Comparison of ENCODE assay signal across 8 mouse cellular contexts in the genomic region with DNA sequence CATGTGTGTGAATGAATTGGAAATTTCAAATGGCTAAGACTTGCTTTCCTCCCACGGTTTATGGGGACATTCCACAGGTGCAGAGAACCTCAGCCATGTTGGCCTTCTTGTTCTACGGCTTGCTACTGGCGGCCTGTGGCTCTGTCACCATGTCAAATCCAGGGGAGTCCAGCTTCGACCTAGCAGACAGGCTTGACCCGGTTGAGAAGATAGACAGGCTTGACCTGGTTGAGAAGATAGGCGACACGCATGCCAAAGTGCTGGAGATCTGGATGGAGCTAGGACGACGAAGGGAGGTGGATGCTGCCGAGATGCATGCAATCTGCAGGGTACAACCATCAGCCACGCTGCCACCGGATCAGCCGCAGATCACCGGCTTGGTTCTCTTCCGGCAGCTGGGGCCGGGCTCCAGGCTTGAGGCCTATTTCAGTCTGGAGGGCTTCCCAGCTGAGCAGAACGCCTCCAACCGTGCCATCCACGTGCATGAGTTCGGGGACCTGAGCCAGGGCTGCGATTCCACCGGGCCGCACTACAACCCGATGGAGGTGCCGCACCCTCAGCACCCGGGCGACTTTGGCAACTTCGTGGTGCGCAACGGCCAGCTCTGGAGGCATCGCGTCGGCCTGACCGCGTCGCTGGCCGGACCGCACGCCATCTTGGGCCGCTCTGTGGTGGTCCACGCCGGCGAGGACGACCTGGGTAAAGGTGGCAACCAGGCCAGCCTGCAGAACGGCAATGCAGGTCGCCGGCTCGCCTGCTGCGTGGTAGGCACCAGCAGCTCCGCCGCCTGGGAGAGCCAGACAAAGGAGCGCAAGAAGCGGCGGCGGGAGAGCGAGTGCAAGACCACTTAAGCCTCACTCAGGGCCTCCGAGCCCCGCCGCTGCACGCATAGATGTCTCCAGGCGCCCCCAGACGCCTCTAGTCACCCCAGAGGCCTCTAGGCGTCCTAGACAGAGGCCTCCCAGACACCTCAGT. TPM values are rescaled to one million over a fixed set of nuclear protein-coding genes. Genes with fewer than 3 reads are reported as not detected.
DNase-seq lines count a peak whose midpoint lies in the region; ATAC-seq and TF ChIP-seq lines count a peak whose summit lies in the region.

No protein-coding gene starts in this region.

- no peak for TF ChIP-seq POLR2A in kidney, adult 2 months (IDR thresholded peaks at IDR 0.05; ENCODE audit: low read depth, low read length)

- no peak for DNase-seq in kidney, adult 2 months
- DNase-seq in cerebellum, postnatal 36 days, result peak; percentile 12 to 27
- no peak for DNase-seq in heart, postnatal 0 days (ENCODE audit: low spot score)
- peak; percentile 53 for DNase-seq in midbrain, embryonic 14.5 days
- no peak for DNase-seq in urinary bladder, postnatal 14 days (ENCODE audit: low spot score)
- DNase-seq in kidney, adult 8-10 months, result no peak
- DNase-seq in ovary, postnatal 36 days (ENCODE audit: low spot score), result no peak

- WGBS in kidney, embryonic 16.5 days, result 51% methylated on average over 62 of the region's 63 CpGs
- WGBS in kidney, adult 2 months, result 63% methylated on average over 63 of the region's 63 CpGs
- WGBS in heart, postnatal 0 days, result 38% methylated on average over 58 of the region's 63 CpGs
- WGBS in midbrain, embryonic 14.5 days, result 47% methylated on average over 63 of the region's 63 CpGs

- H3K36me3 ChIP-seq in kidney, embryonic 16.5 days (ENCODE audit: insufficient read depth, low read length), result no peaks in the 10 kb centered on the region
- peaks cover 1% of the 10 kb centered on the region; the same call in 1 of the 2 replicates for H3K36me3 ChIP-seq in kidney, adult 2 months (ENCODE audit: control insufficient read depth, insufficient read depth, low read length)
- no peaks in the 10 kb centered on the region for H3K36me3 ChIP-seq in heart, postnatal 0 days (replicated peaks; ENCODE audit: control insufficient read depth, insufficient read depth, low read length)
- no peaks in the 10 kb centered on the region for H3K36me3 ChIP-seq in midbrain, embryonic 14.5 days (ENCODE audit: control insufficient read depth, insufficient read depth, low read length)

- H3K27ac ChIP-seq in kidney, embryonic 16.5 days (ENCODE audit: low read length), result no peak overlapping the region
- no peak overlapping the region for H3K27ac ChIP-seq in kidney, adult 2 months (ENCODE audit: insufficient read depth, low read depth, low read length)
- no peak overlapping the region for H3K27ac ChIP-seq in heart, postnatal 0 days (ENCODE audit: low read depth)
- H3K27ac ChIP-seq in midbrain, embryonic 14.5 days (replicated peaks; ENCODE audit: low read depth, low read length), result no peak overlapping the region

- no peak overlapping the region for H3K9ac ChIP-seq in kidney, embryonic 16.5 days (replicated peaks; ENCODE audit: low read length)
- H3K9ac ChIP-seq in heart, postnatal 0 days (replicated peaks; ENCODE audit: low read depth, low read length), result no peak overlapping the region; the same call in 1 of the 2 replicates
- 0 out of 2 replicates have a peak overlapping the region, but pooled peaks have one; percentile 31 for H3K9ac ChIP-seq in midbrain, embryonic 14.5 days (replicated peaks; ENCODE audit: low read length)

- no peaks in the 10 kb centered on the region for H3K9me3 ChIP-seq in kidney, embryonic 16.5 days (ENCODE audit: low read length)
- no peaks in the 10 kb centered on the region for H3K9me3 ChIP-seq in heart, postnatal 0 days (replicated peaks; ENCODE audit: control insufficient read depth, low read length)
- no peaks in the 10 kb centered on the region for H3K9me3 ChIP-seq in midbrain, embryonic 14.5 days (ENCODE audit: control insufficient read depth, low read length)

- 0 out of 2 replicates have a peak overlapping the region, but pooled peaks have one; percentile 1 for H3K4me3 ChIP-seq in kidney, embryonic 16.5 days (ENCODE audit: low read length)
- no peak overlapping the region for H3K4me3 ChIP-seq in kidney, adult 2 months (ENCODE audit: insufficient read depth, low read depth, low read length)
- peak overlapping the region; percentile 27 for H3K4me3 ChIP-seq in heart, postnatal 0 days (ENCODE audit: low read depth, low read length)
- no peak overlapping the region for H3K4me3 ChIP-seq in midbrain, embryonic 14.5 days (replicated peaks; ENCODE audit: low read depth, low read length)

- 0 out of 2 replicates have a peak overlapping the region, but pooled peaks have one; percentile 16 for H3K4me2 ChIP-seq in kidney, embryonic 16.5 days (replicated peaks; ENCODE audit: low read depth, low read length)
- peak overlapping the region; percentile 53 for H3K4me2 ChIP-seq in heart, postnatal 0 days (ENCODE audit: low read depth, low read length)
- peak overlapping the region; percentile 44 for H3K4me2 ChIP-seq in midbrain, embryonic 14.5 days (ENCODE audit: low read length)

- TF ChIP-seq CTCF in kidney, adult 2 months (conservative IDR thresholded peaks at IDR 0.05; ENCODE audit: insufficient read depth, insufficient read length, low read depth, low read length), result no peak
- TF ChIP-seq CTCF in heart, postnatal 0 days (IDR thresholded peaks at IDR 0.05; ENCODE audit: low read depth), result no peak

- no peak for ATAC-seq in kidney, embryonic 16.5 days (ENCODE audit: low FRiP score, low TSS enrichment)
- ATAC-seq in heart, postnatal 0 days (ENCODE audit: insufficient read depth, low read depth), result no peak
- ATAC-seq in midbrain, embryonic 14.5 days (ENCODE audit: low FRiP score, low TSS enrichment), result no peak; the same call in 1 of the 2 replicates

- no peak for TF ChIP-seq EP300 in heart, postnatal 0 days (IDR thresholded peaks at IDR 0.05; ENCODE audit: low read depth)

- no peaks in the 10 kb centered on the region for H3K27me3 ChIP-seq in kidney, embryonic 16.5 days (ENCODE audit: insufficient read depth, low read length)
- H3K27me3 ChIP-seq in kidney, adult 2 months (replicated peaks; ENCODE audit: control insufficient read depth, insufficient read depth, low read length), result no peaks in the 10 kb centered on the region
- peaks cover 17% of the 10 kb centered on the region; the same call in 1 of the 2 replicates for H3K27me3 ChIP-seq in heart, postnatal 0 days (ENCODE audit: control insufficient read depth, insufficient read depth, low read length)
- H3K27me3 ChIP-seq in midbrain, embryonic 14.5 days (ENCODE audit: control insufficient read depth, insufficient read depth, low read length), result no peaks in the 10 kb centered on the region

- peaks cover 12% of the 10 kb centered on the region for H3K4me1 ChIP-seq in kidney, embryonic 16.5 days (ENCODE audit: insufficient read depth, low read length)
- peaks cover 2% of the 10 kb centered on the region; the same call in 1 of the 2 replicates for H3K4me1 ChIP-seq in kidney, adult 2 months (ENCODE audit: control insufficient read depth, insufficient read depth, low read length)
- no peaks in the 10 kb centered on the region for H3K4me1 ChIP-seq in heart, postnatal 0 days (ENCODE audit: control insufficient read depth, insufficient read depth)
- H3K4me1 ChIP-seq in midbrain, embryonic 14.5 days (ENCODE audit: control insufficient read depth, insufficient read depth, low read length), result peaks cover 8% of the 10 kb centered on the region

RNA-seq across cellular contexts. Expression of gene Sod3, which starts 4.6 kb away (rescaled TPM):
- polyA plus RNA-seq in kidney, embryonic 16.5 days (2015; fragmentation: Nextera tagmentation; extraction: Ambion mirVana), result 28.1 and 28.2 TPM in 2 replicates
- 347 and 350 TPM in 2 replicates for polyA plus RNA-seq in kidney, adult 2 months (2012; rRNA removed)
- 1.3 and 2.3 TPM in 2 replicates for total RNA-seq in heart, postnatal 0 days (2014; rRNA removed; ENCODE audit: low replicate concordance)
- 2.4 and 3.4 TPM in 2 replicates for polyA plus RNA-seq in heart, postnatal 0 days (2015; fragmentation: Nextera tagmentation; extraction: Ambion mirVana)
- 0.77 and 1.4 TPM in 2 replicates for polyA plus RNA-seq in midbrain, embryonic 14.5 days (2014; fragmentation: Nextera tagmentation; extraction: Ambion mirVana)

Comparison
In these comparisons a context has a peak if more than half of its experiments do, and no peak if none do; other contexts are left out.
1. H3K4me3 ChIP-seq: peak in kidney, embryonic 16.5 days (single experiment) and heart, postnatal 0 days (single experiment); none in kidney, adult 2 months (single experiment) and midbrain, embryonic 14.5 days (single experiment).
2. RNA of gene Sod3, which starts 4.6 kb away (polyA plus RNA-seq): 347 to 350 TPM in kidney, adult 2 months; 28.1 to 28.2 TPM in kidney, embryonic 16.5 days, 2.4 to 3.4 TPM in heart, postnatal 0 days and 0.77 to 1.4 TPM in midbrain, embryonic 14.5 days; every median in the first group is over 10 times any median in the second.
3. DNase-seq: peak in cerebellum, postnatal 36 days (2 of 2) and midbrain, embryonic 14.5 days (single experiment); none in kidney, adult 2 months (single experiment), heart, postnatal 0 days (single experiment), urinary bladder, postnatal 14 days (single experiment), kidney, adult 8-10 months (0 of 2) and ovary, postnatal 36 days (single experiment).
4. Peak in every context shown above with its lines, with median percentiles within 50 percentile points of each other: H3K4me2 ChIP-seq.